ENCODE assay signal across 15 mouse cellular contexts in genomic region chr1:164319542-164320140, GRCm38 (mm10). TPM values are rescaled to one million over a fixed set of nuclear protein-coding genes. Genes with fewer than 3 reads are reported as not detected.
A peak's percentile ranks its signal among the peaks of the same experiment; 100 is the strongest.
DNase-seq lines count a peak whose midpoint lies in the region; ATAC-seq and TF ChIP-seq lines count a peak whose summit lies in the region.
"Had no signal": no experiment of that assay in that cellular context is flagged by ENCODE, and none has a peak within 500 bp of the region (broad histone marks: within the 10 kb centered on the region; RNA-seq: fewer than 3 reads in every experiment).

No protein-coding gene starts in this region.

- no peak overlapping the region for H3K4me3 ChIP-seq in forebrain, embryonic 13.5 days
- H3K4me3 ChIP-seq in forebrain, embryonic 15.5 days, result no peak overlapping the region
- H3K4me3 ChIP-seq in heart, postnatal 0 days (ENCODE audit: low read depth, low read length), result peak overlapping the region; percentile 24; the same call in 1 of the 2 replicates
- H3K4me3 ChIP-seq in midbrain, embryonic 16.5 days (ENCODE audit: low read depth, low read length), result no peak overlapping the region
- H3K4me3 ChIP-seq: embryonic facial prominence, embryonic 15.5 days had no signal

- no peak for TF ChIP-seq CTCF in heart, postnatal 0 days (IDR thresholded peaks at IDR 0.05; ENCODE audit: low read depth)

- H3K9ac ChIP-seq in forebrain, embryonic 13.5 days, result no peak overlapping the region
- H3K9ac ChIP-seq in forebrain, embryonic 15.5 days (replicated peaks), result no peak overlapping the region
- no peak overlapping the region for H3K9ac ChIP-seq in heart, postnatal 0 days (replicated peaks; ENCODE audit: low read depth, low read length)
- H3K9ac ChIP-seq in midbrain, embryonic 16.5 days (ENCODE audit: low read depth, low read length), result no peak overlapping the region
- H3K9ac ChIP-seq: embryonic facial prominence, embryonic 15.5 days had no signal

- no peak for DNase-seq in heart, postnatal 0 days (ENCODE audit: low spot score)
- no peak for DNase-seq in heart, postnatal 4 days
- DNase-seq in lung, postnatal 10 days, result peak; percentile 49
- no peak for DNase-seq in lung, postnatal 14 days
- DNase-seq: adrenal gland, postnatal 14 days; gastrocnemius, postnatal 25 days; kidney, postnatal 14 days; right cerebral cortex, postnatal 25 days had no signal

- no peaks in the 10 kb centered on the region for H3K36me3 ChIP-seq in forebrain, embryonic 13.5 days (ENCODE audit: poor library complexity, severe bottlenecking)
- no peaks in the 10 kb centered on the region for H3K36me3 ChIP-seq in forebrain, embryonic 15.5 days
- no peaks in the 10 kb centered on the region for H3K36me3 ChIP-seq in heart, postnatal 0 days (replicated peaks; ENCODE audit: control insufficient read depth, insufficient read depth, low read length)
- no peaks in the 10 kb centered on the region for H3K36me3 ChIP-seq in midbrain, embryonic 16.5 days (ENCODE audit: control insufficient read depth, insufficient read depth, low read length)

- 86% methylated on average over 14 of the region's 14 CpGs for WGBS in forebrain, embryonic 13.5 days
- 88% methylated on average over 14 of the region's 14 CpGs for WGBS in forebrain, embryonic 15.5 days
- 29% methylated on average over 14 of the region's 14 CpGs for WGBS in heart, postnatal 0 days
- 79% methylated on average over 14 of the region's 14 CpGs for WGBS in midbrain, embryonic 16.5 days

- peak overlapping the region; percentile 7; the same call in 1 of the 2 replicates for H3K27ac ChIP-seq in forebrain, embryonic 13.5 days
- no peak overlapping the region for H3K27ac ChIP-seq in forebrain, embryonic 15.5 days (replicated peaks)
- H3K27ac ChIP-seq in heart, postnatal 0 days (ENCODE audit: low read depth), result 0 out of 2 replicates have a peak overlapping the region, but pooled peaks have one; percentile 20
- no peak overlapping the region for H3K27ac ChIP-seq in midbrain, embryonic 16.5 days (ENCODE audit: low read length)
- H3K27ac ChIP-seq: embryonic facial prominence, embryonic 15.5 days had no signal

- no peaks in the 10 kb centered on the region for H3K27me3 ChIP-seq in forebrain, embryonic 13.5 days
- no peaks in the 10 kb centered on the region for H3K27me3 ChIP-seq in forebrain, embryonic 15.5 days
- no peaks in the 10 kb centered on the region for H3K27me3 ChIP-seq in heart, postnatal 0 days (ENCODE audit: control insufficient read depth, insufficient read depth, low read length)
- H3K27me3 ChIP-seq in midbrain, embryonic 16.5 days (ENCODE audit: control insufficient read depth, insufficient read depth, low read depth, low read length), result no peaks in the 10 kb centered on the region
- H3K27me3 ChIP-seq: embryonic facial prominence, embryonic 15.5 days had no signal

- no peak overlapping the region for H3K4me2 ChIP-seq in forebrain, embryonic 13.5 days
- no peak overlapping the region for H3K4me2 ChIP-seq in forebrain, embryonic 15.5 days (replicated peaks)
- peak overlapping the region; percentile 48 for H3K4me2 ChIP-seq in heart, postnatal 0 days (ENCODE audit: low read depth, low read length)
- no peak overlapping the region for H3K4me2 ChIP-seq in midbrain, embryonic 16.5 days (ENCODE audit: low read length)
- H3K4me2 ChIP-seq: embryonic facial prominence, embryonic 15.5 days had no signal

- H3K9me3 ChIP-seq in forebrain, embryonic 13.5 days (replicated peaks), result no peaks in the 10 kb centered on the region
- no peaks in the 10 kb centered on the region for H3K9me3 ChIP-seq in forebrain, embryonic 15.5 days
- no peaks in the 10 kb centered on the region for H3K9me3 ChIP-seq in heart, postnatal 0 days (replicated peaks; ENCODE audit: control insufficient read depth, low read length)
- no peaks in the 10 kb centered on the region for H3K9me3 ChIP-seq in midbrain, embryonic 16.5 days (replicated peaks; ENCODE audit: control insufficient read depth, low read length, poor library complexity, severe bottlenecking)
- H3K9me3 ChIP-seq: embryonic facial prominence, embryonic 15.5 days had no signal

- TF ChIP-seq EP300 in heart, postnatal 0 days (IDR thresholded peaks at IDR 0.05; ENCODE audit: low read depth), result no peak

- no peak for ATAC-seq in forebrain, embryonic 13.5 days
- ATAC-seq in forebrain, embryonic 15.5 days (replicated peaks), result no peak
- ATAC-seq in heart, postnatal 0 days (ENCODE audit: insufficient read depth, low read depth), result no peak
- peak; percentile 88 for ATAC-seq in megakaryocyte-erythroid progenitor cell, adult 5-6 weeks (replicated peaks; ENCODE audit: low FRiP score, low TSS enrichment, poor library complexity, severe bottlenecking)
- no peak for ATAC-seq in midbrain, embryonic 16.5 days
- ATAC-seq: forebrain, embryonic 16.5 days; hindbrain, embryonic 16.5 days had no signal

- H3K4me1 ChIP-seq in forebrain, embryonic 13.5 days, result 0 out of 2 replicates have a peak, but pooled peaks cover 7% of the 10 kb centered on the region
- H3K4me1 ChIP-seq in forebrain, embryonic 15.5 days, result no peaks in the 10 kb centered on the region; the same call in 1 of the 2 replicates
- H3K4me1 ChIP-seq in heart, postnatal 0 days (ENCODE audit: control insufficient read depth, insufficient read depth), result no peaks in the 10 kb centered on the region; the same call in 1 of the 2 replicates
- peaks cover 2% of the 10 kb centered on the region; the same call in 1 of the 2 replicates for H3K4me1 ChIP-seq in midbrain, embryonic 16.5 days (ENCODE audit: control insufficient read depth, insufficient read depth, low read length)
- H3K4me1 ChIP-seq: embryonic facial prominence, embryonic 15.5 days had no signal

RNA-seq across cellular contexts. Expression of gene Blzf1, which starts 12.4 kb away (rescaled TPM):
- 29.9 and 30.0 TPM in 2 replicates for polyA plus RNA-seq in forebrain, embryonic 13.5 days (2015; fragmentation: Nextera tagmentation; extraction: Ambion mirVana)
- 29.1 and 32.0 TPM in 2 replicates for polyA plus RNA-seq in forebrain, embryonic 15.5 days (2015; fragmentation: Nextera tagmentation; extraction: Ambion mirVana)
- 3.9 and 16.3 TPM in 2 replicates for total RNA-seq in heart, postnatal 0 days (2014; rRNA removed; ENCODE audit: low replicate concordance)
- polyA plus RNA-seq in heart, postnatal 0 days (2015; fragmentation: Nextera tagmentation; extraction: Ambion mirVana), result 27.3 and 27.6 TPM in 2 replicates
- 10 to 100 TPM; 25.1 to 25.4 TPM for total RNA-seq in heart, postnatal 4 days (2021)
- total RNA-seq in megakaryocyte-erythroid progenitor cell, adult 5-6 weeks (2014; fragmentation: Nextera tagmentation), result 20.3 and 23.3 TPM in 2 replicates
- 42.8 and 43.0 TPM in 2 replicates for total RNA-seq in megakaryocyte-erythroid progenitor cell, adult 5-6 weeks (2017)
- 30.7 and 32.3 TPM in 2 replicates for polyA plus RNA-seq in midbrain, embryonic 16.5 days (2015; fragmentation: Nextera tagmentation; extraction: Ambion mirVana)

RNA-seq across cellular contexts. Expression of gene Nme7, which starts 15.7 kb away (rescaled TPM):
- polyA plus RNA-seq in forebrain, embryonic 13.5 days (2015; fragmentation: Nextera tagmentation; extraction: Ambion mirVana), result 42.1 and 44.8 TPM in 2 replicates
- polyA plus RNA-seq in forebrain, embryonic 15.5 days (2015; fragmentation: Nextera tagmentation; extraction: Ambion mirVana), result 41.6 and 42.4 TPM in 2 replicates
- total RNA-seq in heart, postnatal 0 days (2014; rRNA removed; ENCODE audit: low replicate concordance), result 9.0 and 12.9 TPM in 2 replicates
- polyA plus RNA-seq in heart, postnatal 0 days (2015; fragmentation: Nextera tagmentation; extraction: Ambion mirVana), result 10.5 and 11.3 TPM in 2 replicates
- 1 to 10 TPM; 6.5 to 7.2 TPM for total RNA-seq in heart, postnatal 4 days (2021)
- total RNA-seq in megakaryocyte-erythroid progenitor cell, adult 5-6 weeks (2014; fragmentation: Nextera tagmentation), result 29.0 and 43.7 TPM in 2 replicates
- total RNA-seq in megakaryocyte-erythroid progenitor cell, adult 5-6 weeks (2017), result 62.6 and 67.7 TPM in 2 replicates
- 31.2 and 34.2 TPM in 2 replicates for polyA plus RNA-seq in midbrain, embryonic 16.5 days (2015; fragmentation: Nextera tagmentation; extraction: Ambion mirVana)

RNA-seq across cellular contexts. Expression of gene Ccdc181, which starts 44.3 kb away (rescaled TPM):
- polyA plus RNA-seq in forebrain, embryonic 13.5 days (2015; fragmentation: Nextera tagmentation; extraction: Ambion mirVana), result 17.3 and 18.5 TPM in 2 replicates
- polyA plus RNA-seq in forebrain, embryonic 15.5 days (2015; fragmentation: Nextera tagmentation; extraction: Ambion mirVana), result 21.7 and 22.3 TPM in 2 replicates
- total RNA-seq in heart, postnatal 0 days (2014; rRNA removed; ENCODE audit: low replicate concordance), result 1.1 and 6.9 TPM in 2 replicates
- polyA plus RNA-seq in heart, postnatal 0 days (2015; fragmentation: Nextera tagmentation; extraction: Ambion mirVana), result 9.8 and 11.2 TPM in 2 replicates
- total RNA-seq in heart, postnatal 4 days (2021), result 1 to 10 TPM; 7.3 to 7.6 TPM
- total RNA-seq in megakaryocyte-erythroid progenitor cell, adult 5-6 weeks (2014; fragmentation: Nextera tagmentation), result 12.6 and 14.9 TPM in 2 replicates
- 25.6 and 38.2 TPM in 2 replicates for total RNA-seq in megakaryocyte-erythroid progenitor cell, adult 5-6 weeks (2017)
- polyA plus RNA-seq in midbrain, embryonic 16.5 days (2015; fragmentation: Nextera tagmentation; extraction: Ambion mirVana), result 29.1 and 30.5 TPM in 2 replicates

Comparison
In these comparisons a context has a peak if more than half of its experiments do, and no peak if none do; other contexts are left out.
1. H3K27ac ChIP-seq: peak in forebrain, embryonic 13.5 days (single experiment) and heart, postnatal 0 days (single experiment); none in forebrain, embryonic 15.5 days (single experiment) and midbrain, embryonic 16.5 days (single experiment).